Mouse (Mus musculus) large intestine, adult 2 months (tissue): ENCODE measurements around the gene Tex261. TPM values are rescaled to one million over a fixed set of nuclear protein-coding genes. Genes with fewer than 3 reads are reported as not detected.

ENCODE experiments used
- DNase-seq: peaks from one replicate; pipeline ENCODE4 v3.0.0-alpha.2; 2012; ENCODE audit warnings: low read depth, low spot score
- WGBS: fragments of 180-500 bp; shearing (Covaris S2); methylation state at CpG from one replicate; pipeline ENCODE4 v1.1.7; 2018; 5-methylcytosine and 5-hydroxymethylcytosine counted together
- polyA plus RNA-seq: library from polyadenylated mRNA; depleted of rRNA; stranded (reverse); fragments of >200 nt; gene quantifications from 2 replicates; pipeline ENCODE4 v1.2.3, GENCODE M21; 2012

Gene Tex261
- polyA plus RNA-seq, 1 experiment, result 102 TPM

DNA sequence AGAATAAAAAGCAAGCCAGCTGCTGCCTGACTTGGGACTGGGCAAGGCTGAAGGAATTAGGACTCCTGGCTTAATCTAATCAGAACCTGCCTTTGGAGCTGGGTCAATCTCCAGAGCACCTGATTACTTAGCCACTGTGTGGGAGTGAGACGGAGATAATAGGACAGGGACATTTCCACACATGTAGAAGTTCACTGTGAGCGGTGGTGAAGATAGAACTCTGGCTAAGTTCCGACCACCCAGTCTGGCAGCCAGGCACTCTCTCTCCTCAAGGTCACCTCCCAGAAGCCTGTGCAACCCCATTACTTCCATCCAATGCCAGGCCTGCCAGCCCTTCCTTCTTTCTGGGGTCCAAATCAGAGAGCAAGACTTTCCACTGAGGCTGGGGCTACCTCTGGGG is 8.6 kb downstream of the Tex261 start:
- DNase-seq, result no peak
- WGBS, result 90% methylated on average over 3 of the region's 3 CpGs

DNA sequence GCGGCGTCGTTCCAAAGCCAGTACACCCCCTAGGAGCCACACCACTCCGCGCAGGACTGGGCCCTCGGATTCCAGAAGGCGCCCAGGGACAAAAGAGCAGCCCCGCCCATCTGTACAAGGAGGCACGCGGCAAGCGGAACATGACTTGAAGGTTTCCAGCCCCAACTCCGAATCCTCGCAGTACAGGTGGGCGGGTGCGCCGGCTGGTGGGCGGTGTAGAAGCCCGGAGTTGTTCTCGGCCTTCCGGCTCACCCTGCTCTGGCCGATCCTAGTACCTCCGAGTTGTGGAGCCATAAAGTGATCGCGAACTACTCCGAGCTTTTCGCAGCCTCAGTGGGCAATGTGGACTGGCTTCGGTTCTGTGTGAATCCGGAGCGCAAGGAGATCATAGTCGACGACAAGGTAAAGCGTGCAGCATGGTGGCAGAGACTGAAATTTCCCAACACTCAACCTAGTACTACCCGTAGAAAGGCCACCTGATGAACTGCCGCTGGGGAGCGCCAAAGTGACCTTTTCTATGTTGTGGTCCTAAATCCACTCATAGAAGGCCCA is 12.7 kb downstream of the Tex261 start:
- peak; percentile 11 for DNase-seq
- WGBS, result 4% methylated on average over 35 of the region's 35 CpGs

DNA sequence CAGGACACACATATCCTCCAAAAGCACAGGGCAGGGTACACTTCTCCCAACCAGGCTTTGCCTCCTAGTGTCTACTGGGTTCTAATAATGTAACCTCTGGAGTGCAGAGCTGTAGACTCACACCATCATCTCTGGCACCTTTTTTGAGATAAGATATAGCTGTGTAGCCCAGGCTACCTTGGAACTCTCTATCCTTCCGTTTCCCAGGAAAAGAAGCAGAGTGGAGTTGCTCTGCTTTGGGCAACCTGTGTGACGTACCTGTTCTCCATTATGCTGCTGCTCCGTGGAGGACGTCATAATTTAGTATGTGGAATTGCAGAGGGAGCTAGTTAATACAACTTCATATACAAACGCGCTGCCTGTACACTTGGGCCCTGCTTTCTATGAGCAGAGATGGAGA is 13.3 kb downstream of the Tex261 start, which contains the start of gene Ankrd53:
Ankrd53 (plus strand) TSS at position 301 of the 400 bp plus-strand sequence.
- DNase-seq, result no peak
- WGBS, result 35% methylated on average over 6 of the region's 6 CpGs

DNA sequence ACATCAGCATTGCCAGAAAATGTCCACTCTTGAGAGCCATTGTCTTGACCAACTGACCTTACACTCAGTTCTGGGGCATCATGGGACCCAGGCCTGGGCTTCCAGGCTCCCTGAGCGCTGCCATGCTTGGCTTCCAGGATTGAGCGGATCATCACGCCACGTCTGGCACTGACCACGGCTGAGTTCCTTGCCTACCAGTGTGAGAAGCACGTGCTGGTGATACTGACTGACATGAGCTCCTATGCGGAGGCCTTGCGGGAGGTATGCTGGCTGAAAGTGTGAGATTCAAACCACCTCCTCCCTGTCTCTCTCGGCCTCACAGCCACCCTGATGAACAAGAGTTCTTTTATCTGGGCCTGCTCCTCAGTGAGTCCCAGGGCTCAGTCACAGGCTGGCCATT is 19.6 kb downstream of the Tex261 start:
- DNase-seq, result no peak
- WGBS, result 87% methylated on average over 9 of the region's 9 CpGs

DNA sequence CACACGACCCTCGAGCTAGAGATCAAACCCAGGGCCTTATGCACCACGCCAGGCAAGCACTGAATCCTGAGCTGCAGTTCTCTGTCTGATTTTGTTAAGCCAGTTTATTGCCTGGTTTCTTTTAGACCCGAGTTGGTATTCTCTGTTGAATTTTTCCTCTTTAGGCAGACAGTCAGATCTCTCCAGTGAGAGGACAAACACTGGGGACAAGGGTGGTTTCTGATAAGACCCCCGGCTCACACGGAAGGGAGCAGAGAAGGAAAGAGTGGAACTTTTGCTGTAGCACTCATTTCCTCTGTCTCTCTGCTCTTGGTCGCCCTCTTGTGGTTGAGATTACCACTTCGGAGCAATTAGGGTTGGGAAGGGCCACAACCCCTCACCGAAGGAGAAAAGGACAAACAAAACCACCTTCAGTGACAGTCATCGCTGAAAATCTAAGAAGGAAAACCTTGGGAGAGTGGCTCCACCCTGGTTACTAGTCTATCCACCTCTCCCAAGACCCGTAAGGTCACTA is 25.4 kb downstream of the Tex261 start:
- WGBS, result 8% methylated on average over 11 of the region's 11 CpGs
- DNase-seq, result peak; percentile 29

DNA sequence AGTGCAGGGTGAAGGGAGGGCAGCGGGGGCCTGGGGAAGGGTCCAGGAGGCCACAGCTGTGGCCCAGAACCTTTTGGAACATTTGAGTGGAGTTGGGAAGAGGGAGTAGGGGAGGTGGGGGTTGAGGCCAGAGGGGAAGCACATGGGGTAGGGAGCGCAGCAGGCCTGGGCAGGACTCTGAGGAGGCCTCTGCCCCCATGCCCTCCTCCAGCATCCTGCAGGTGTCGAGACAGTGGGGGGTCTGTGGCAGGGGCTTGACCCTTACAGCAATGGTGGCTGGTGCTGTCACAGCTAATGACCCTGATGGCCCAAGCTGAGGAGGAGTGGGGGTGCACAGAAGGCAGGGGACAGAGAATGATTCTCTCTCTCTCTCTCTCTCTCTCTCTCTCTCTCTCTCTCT is 26.3 kb downstream of the Tex261 start:
- 77% methylated on average over 3 of the region's 3 CpGs for WGBS

DNA sequence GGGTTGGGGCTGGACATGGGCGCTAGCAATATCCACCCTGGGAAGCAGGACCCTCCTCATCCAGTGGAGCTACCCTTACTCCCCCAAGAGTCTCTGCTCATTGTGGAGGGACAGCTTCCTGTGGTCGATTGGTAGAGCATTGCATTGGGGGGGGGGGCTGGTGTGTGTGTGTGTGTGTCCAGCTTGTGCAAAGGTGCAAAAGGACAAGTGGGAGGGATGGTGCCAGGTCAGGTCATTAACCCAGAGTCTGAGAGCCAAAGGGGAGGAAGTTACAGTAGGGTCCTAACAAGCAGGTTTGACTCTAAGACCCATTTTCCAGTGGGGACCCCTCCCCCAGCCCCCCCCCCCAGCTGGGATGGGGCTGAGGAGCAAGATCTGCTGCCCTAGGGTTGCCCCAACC is 30.1 kb downstream of the Tex261 start:
- no peak for DNase-seq

More for the DNA sequence above, 26.3 kb downstream of the Tex261 start:
- no peak for DNase-seq

DNA sequence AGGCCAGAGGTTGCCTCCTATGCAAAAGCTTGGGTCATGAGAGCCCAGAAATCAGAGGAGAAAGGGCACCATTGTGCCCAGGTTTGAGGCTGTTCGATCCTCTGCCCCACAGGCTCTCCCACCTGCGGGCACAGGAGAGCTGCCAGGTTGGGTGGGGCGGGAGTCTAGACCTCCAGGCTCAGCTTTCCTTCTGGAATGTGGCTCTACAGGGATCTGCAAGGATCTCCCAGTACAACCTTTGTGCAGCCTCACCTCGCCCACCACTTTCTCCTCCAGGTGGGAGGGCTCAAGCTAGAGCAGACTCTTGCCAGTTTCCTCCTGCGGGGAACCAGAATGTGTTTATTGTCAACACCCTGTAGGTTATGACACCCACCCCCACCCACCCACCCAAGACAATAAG is 31.1 kb downstream of the Tex261 start:
- DNase-seq, result no peak
- 34% methylated on average over 5 of the region's 5 CpGs for WGBS

More for the DNA sequence above, 30.1 kb downstream of the Tex261 start:
- 54% methylated on average over 2 of the region's 2 CpGs for WGBS

DNA sequence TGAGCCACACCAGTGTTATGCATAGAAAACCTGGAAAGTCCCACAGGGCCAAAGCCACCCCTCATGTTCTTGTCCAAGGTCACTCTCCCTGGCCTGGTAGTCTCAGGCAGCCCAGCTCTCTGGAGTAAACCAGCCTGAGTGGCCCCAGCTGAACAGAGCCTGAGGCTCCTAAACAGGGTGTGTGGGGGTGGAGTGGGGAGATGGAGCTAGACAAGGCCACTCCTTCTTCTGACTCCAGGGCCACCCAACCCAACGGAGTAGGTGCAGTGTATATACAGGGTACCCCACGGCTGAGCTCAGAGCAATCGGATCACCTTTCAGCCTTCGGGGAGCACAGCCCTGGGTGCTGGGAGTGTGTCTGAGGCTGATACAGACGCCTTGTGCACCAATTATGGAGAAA is 31.5 kb downstream of the Tex261 start:
- 41% methylated on average over 5 of the region's 5 CpGs for WGBS
- DNase-seq, result no peak

DNA sequence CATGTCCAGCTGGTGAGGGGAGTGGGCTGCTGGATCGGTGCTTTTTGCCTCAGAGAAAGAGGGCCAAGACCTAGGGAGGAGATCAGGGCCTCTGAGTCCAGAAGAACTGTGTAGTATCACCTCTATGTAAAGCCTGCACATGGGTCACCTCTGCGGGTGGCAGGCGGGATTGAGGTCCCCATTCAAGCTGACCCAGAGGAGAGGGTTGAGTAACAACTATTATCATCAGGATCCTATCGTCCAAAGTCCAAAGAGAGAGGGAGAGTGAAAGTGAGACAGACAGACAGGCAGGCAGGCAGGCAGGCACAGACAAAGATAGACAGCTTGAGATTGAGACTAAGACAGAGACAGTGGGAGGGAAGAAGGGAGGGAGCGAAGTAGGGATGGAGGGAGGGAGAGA is 32.4 kb downstream of the Tex261 start:
- WGBS, result 37% methylated on average over 5 of the region's 5 CpGs
- no peak for DNase-seq

DNA sequence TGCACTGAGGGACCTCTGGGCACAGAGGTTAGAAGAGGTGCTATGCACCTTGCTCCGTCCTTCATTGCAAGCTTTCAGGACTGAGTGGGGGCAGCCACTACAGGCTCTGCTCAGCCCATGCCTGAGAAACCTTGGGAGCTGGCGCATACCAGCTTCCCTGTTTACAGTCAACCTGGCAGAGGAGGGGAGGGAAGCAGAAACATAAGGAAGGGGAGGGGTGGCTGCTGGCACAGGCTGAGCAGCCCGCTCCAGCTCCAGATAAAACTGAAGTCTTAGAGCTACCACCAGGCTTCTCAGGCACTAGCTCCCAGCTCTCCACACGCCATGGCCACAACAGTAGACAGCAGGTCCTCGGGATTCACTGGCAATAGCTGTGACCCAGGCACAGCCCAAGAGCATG is 32.9 kb downstream of the Tex261 start, which contains the start of gene Atp6v1b1:
Atp6v1b1 (plus strand) TSS at position 230 of the 400 bp plus-strand sequence.
- WGBS, result 54% methylated on average over 5 of the region's 5 CpGs
- no peak for DNase-seq

DNA sequence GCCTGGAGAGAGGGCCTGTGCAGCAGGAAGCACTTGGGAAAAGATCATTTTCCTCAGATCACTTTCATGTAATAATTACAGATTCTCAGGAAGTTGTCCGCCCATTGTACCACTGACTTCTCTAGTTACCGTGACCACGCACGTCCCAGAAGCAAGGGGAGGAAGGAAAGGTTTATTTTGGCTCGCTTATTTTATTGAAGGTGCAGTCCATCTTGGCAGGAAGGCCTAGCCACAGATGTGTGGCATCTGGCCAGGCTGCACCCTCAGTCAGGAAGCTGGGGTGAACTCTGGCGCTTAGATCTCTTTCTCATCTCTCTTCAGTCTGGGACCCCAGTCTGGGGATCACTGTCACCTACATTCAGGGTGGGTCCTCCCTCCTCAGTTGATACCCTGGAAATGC is 37.0 kb downstream of the Tex261 start:
- no peak for DNase-seq
- WGBS, result 13% methylated on average over 6 of the region's 6 CpGs

DNA sequence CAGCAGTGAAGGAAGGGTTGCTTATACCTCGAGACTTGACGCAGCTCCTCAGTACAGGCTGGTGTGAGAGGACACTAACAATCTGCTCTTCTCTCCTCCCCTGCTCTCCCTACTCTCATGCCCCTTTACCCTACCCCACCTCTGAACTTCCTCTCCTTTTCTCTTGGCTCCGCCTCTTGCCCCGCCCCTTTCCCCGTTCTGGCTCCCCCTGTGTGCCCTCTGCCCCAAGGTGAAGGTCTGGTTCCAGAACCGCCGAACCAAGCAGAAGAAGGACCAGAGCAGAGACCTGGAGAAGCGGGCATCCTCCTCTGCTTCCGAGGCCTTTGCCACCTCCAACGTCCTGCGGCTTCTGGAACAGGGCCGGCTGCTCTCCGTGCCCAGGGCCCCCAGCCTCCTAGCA is 38.3 kb downstream of the Tex261 start:
- WGBS, result 31% methylated on average over 13 of the region's 13 CpGs
- no peak for DNase-seq

DNA sequence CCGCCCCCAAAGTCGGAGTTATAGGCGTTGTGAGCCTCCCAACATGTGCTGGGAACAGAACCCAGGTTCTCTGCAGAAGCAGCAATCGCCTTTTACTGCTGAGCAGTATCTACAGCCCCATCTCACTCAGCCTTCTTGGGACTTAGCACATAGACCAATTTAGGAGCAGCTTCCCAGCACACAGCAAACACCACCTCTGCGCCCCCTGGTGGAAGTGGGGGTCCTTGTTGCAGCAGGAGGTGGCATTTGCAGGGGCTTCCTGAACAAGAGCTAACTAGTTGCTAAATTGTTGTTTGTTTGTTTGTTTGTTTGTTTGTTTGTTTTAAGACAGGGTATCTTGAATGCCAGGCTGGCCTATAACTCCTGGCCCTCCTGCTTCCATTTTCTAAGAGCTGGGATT is 44.5 kb downstream of the Tex261 start:
- 31% methylated on average over 5 of the region's 5 CpGs for WGBS
- no peak for DNase-seq

DNA sequence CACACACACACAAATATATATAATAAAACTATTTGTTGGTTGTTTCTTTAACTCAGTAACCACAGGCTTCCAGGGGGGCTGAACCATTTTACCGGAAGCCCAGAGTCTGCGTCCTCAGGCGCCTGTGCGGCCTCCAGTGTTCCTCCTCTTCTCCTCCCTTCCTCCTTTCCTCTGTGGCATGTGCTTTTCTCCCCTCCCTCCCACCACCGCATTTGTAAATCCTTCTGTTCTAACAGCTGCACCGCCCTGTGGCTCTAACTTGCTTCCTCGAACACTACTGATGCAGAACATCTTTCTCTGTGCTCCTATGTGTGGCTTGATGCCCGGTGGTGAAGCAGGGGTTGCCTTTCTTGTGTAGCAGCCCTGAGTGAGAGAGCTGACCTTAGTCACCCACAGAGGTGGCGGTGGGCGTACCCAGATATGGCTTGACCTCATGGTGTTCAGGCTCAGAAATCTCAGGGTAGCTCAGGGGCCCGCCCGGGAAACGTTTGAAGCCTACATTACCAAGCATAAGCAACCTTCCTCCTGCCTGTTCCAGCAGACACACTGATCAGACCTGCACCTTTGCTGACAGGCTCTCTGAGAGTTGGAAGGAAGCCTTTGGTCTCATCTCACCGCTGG is 46.2 kb downstream of the Tex261 start:
- DNase-seq, result no peak
- WGBS, result 57% methylated on average over 14 of the region's 14 CpGs

DNA sequence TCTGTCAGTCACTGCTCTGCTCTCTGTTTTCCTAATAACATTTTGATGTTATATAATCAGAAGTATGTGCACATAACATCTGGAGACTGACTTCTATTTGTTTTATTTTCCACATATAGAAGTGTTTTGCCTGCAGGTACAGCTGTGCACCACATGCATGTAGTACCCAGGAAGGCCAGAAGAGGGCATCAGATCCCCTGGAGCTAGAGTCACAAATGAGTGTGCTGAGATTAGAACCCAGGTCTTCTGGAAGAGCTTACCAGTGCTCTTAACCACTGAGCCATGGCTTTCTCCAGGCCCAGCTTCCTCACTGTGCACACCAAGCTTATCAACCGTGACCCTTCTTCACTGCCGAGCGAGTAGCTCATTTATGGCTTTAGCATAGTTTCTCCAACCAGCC is 47.1 kb downstream of the Tex261 start:
- no peak for DNase-seq
- WGBS, result 80% methylated on average over 3 of the region's 3 CpGs

DNA sequence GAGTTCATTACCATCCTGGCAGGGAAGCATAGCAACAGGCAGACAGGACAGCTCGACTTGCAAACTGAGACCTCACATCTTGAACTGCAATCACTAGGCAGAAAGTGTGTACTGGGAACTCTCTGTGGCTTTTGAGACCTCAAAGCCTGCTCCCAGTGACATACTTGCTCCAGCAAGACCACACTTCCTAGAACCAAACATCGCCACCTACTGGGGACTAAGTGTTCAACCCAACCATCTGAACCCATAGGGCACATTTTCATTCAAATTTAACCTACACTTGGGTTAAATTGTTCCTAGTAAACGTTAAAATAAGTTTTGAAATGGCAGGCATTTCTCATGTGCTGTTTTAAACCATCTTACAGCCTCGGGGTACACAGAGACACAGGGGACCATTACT is 48.4 kb downstream of the Tex261 start:
- WGBS, result 48% methylated on average over 4 of the region's 4 CpGs
- no peak for DNase-seq

DNA sequence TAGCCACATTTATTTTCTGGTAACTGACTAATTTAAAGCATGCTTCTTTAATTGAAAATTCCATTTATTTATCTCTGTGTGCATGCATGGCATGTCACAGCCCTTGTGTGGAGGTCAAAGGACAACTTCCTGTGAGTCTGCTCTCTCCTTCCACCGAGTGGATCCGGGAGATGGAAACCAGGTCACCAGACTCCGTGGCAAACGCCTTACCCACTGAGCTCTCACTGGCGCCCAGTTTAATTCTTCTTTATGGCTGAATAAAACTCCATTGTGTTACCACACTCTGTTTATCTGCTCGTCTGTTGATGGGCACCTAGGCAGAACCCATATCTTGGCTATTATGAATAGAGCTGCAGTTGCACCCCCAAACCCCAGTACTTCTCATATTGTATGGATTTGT is 53.1 kb downstream of the Tex261 start:
- 14% methylated on average over 6 of the region's 6 CpGs for WGBS
- no peak for DNase-seq
